Mouse (Mus musculus) liver, embryonic 11.5 days (tissue): ENCODE results near the gene Asb18. TPM values are rescaled to one million over a fixed set of nuclear protein-coding genes. Genes with fewer than 3 reads are reported as not detected.

Experiments
- ATAC-seq: fragments of 200-750 bp; cut with Nextera tagmentation; replicated peaks from 2 replicates; pipeline ENCODE4 v1.8.0; 2017; ENCODE audit warnings: moderate number of reproducible peaks, mild to moderate bottlenecking, moderate TSS enrichment, moderate library complexity; ENCODE audit not compliant: low FRiP score
- DNase-seq: peaks from one replicate; pipeline ENCODE4 v3.0.0-alpha.2; 2017; ENCODE audit warnings: low spot score
- H3K27ac ChIP-seq: fragments of 300-500 bp; sonication (generic); 2 replicates; pipeline ENCODE4 v1.5.1; 2014; ENCODE audit warnings: mild to moderate bottlenecking, low read depth, low read length, control low read depth
- H3K27me3 ChIP-seq: fragments of 300-500 bp; sonication (generic); replicated peaks from 2 replicates; pipeline ENCODE4 v1.6.1; 2014; ENCODE audit warnings: low read length, mixed read lengths; ENCODE audit not compliant: control insufficient read depth, insufficient read depth
- H3K36me3 ChIP-seq: fragments of 300-500 bp; sonication (generic); 2 replicates; pipeline ENCODE4 v1.6.1; 2014; ENCODE audit warnings: mild to moderate bottlenecking, low read length, moderate library complexity, mixed read lengths; ENCODE audit not compliant: control insufficient read depth, insufficient read depth
- H3K4me1 ChIP-seq: fragments of 300-500 bp; sonication (generic); replicated peaks from 2 replicates; pipeline ENCODE4 v1.6.1; 2014; ENCODE audit warnings: low read length, mixed read lengths; ENCODE audit not compliant: control insufficient read depth, insufficient read depth
- H3K4me2 ChIP-seq: fragments of 300-500 bp; sonication (generic); 2 replicates; pipeline ENCODE4 v1.6.1; 2014; ENCODE audit warnings: mild to moderate bottlenecking, control low read depth, moderate library complexity
- H3K4me3 ChIP-seq: fragments of 300-500 bp; sonication (generic); 2 replicates; pipeline ENCODE4 v1.5.1; 2014; ENCODE audit warnings: low read depth, low read length, control low read depth
- H3K9ac ChIP-seq: fragments of 300-500 bp; sonication (generic); 2 replicates; pipeline ENCODE4 v1.6.1; 2014; ENCODE audit warnings: low read depth, low read length, control low read depth
- H3K9me3 ChIP-seq: fragments of 300-500 bp; sonication (generic); 2 replicates; pipeline ENCODE4 v1.6.1; 2016; ENCODE audit warnings: low read length, inconsistent platforms, mixed read lengths; ENCODE audit not compliant: control insufficient read depth
- WGBS: fragments of 180-500 bp; shearing (Covaris S2); extraction: QIAGEN DNeasy Blood & Tissue Kit; methylation state at CpG from one replicate; pipeline ENCODE4 v1.1.7; 2014; 5-methylcytosine and 5-hydroxymethylcytosine counted together
- polyA plus RNA-seq: library from polyadenylated mRNA; unstranded; fragments of >200 nt; fragmentation: Nextera tagmentation; extraction: Ambion mirVana; gene quantifications from 2 replicates; pipeline ENCODE4 v1.2.1, GENCODE M21; 2014

Asb18 gene
- polyA plus RNA-seq, 1 experiment from 2014 or later: not detected

DNA sequence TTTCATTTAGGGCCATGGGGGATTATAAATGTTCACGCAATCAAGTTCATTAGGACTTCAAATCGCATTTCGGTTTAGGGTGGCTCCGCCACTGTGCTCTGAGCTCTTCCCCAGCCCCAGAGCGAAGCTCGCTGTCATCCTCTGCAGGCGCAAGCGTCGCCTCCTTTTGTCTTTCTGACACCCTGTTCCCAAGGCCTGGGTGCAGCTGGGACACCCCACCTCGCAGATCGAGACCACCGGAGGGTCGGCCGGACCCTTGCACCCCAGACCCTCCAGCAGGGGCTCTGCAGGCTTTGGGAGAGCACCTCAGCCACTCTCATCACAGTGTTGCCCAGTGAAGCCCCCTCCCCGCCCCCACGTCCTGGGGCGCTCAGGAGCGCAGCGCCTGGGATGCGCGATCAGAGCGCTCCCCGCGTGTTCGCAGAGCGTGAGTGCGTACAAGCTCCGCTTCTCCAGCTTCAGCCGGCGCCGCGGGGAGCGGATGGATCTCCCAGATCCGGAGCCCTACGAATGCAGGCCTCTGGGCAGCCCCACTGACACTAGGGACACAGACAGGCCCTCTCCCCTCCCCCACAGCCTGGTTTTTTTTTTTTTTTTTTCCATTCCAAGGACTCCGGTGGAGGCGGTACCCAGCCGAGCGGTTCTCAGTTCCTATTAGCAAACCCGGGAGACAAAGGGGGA, 72.6 kb downstream of the Asb18 start:
- Histone ChIP-seq H3K9ac (no peak overlapping the region; the same call in 1 of the 2 replicates), H3K4me1 (no peaks in the 10 kb centered on the region; the same call in none of the 2 replicates), H3K9me3 (no peaks in the 10 kb centered on the region), H3K27ac (no peak overlapping the region), H3K36me3 (no peaks in the 10 kb centered on the region), H3K27me3 (peaks cover 80% of the 10 kb centered on the region), H3K4me3 (peak overlapping the region; percentile 33), H3K4me2 (peak overlapping the region; percentile 64)
- under 1% methylated on average over 40 of the region's 40 CpGs for WGBS
- ATAC-seq: no peak
- no peak for DNase-seq

DNA sequence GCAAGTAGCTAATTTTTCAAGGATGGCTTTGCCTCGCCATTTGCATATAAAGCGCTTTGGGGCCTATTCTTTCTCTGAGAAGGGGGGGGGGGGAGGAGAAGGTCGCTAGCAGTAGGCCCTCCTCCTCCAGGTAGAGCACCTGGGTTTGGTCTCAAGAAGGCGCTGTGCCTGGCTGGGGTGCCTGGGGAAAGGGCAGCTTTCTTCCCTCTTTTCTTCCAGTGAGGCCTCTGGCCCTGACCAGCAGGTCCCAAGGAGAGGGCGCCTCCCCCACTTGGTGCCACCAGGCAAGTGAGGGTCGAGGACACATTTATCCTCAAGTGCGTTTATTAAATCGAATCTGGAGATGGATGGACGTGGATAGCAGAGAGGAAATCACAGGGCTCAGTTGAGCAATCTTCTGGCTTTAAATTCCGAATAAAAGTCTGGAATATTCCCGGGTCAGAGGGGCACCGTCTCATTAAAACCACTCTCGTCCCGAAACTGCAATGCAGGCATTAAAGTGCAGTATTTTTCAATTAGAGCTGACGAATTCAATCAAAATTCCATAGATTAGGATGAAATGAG, 73.4 kb downstream of the Asb18 start:
- H3K9ac ChIP-seq: no peak overlapping the region
- H3K27me3 ChIP-seq: peaks cover 86% of the 10 kb centered on the region
- H3K4me3 ChIP-seq: no peak overlapping the region
- H3K4me2 ChIP-seq: no peak overlapping the region; the same call in 1 of the 2 replicates
- ATAC-seq (no peak), DNase-seq (no peak)
- H3K4me1 ChIP-seq: no peaks in the 10 kb centered on the region; the same call in none of the 2 replicates
- no peak overlapping the region for H3K27ac ChIP-seq
- no peaks in the 10 kb centered on the region for H3K36me3 ChIP-seq
- H3K9me3 ChIP-seq: no peaks in the 10 kb centered on the region
- WGBS: 20% methylated on average over 15 of the region's 15 CpGs

- Histone ChIP-seq H3K4me1 (no peaks in the 10 kb centered on the region; the same call in none of the 2 replicates), H3K36me3 (no peaks in the 10 kb centered on the region), H3K27me3 (peaks cover 91% of the 10 kb centered on the region), H3K9me3 (no peaks in the 10 kb centered on the region), H3K4me3 (peak overlapping the region; percentile 27), H3K27ac (no peak overlapping the region), H3K4me2 (peak overlapping the region; percentile 52), H3K9ac (no peak overlapping the region)
- 5% methylated on average over 34 of the region's 34 CpGs for WGBS
- DNase-seq: peak; percentile 90
- ATAC-seq: peak; percentile 72
These were observed 74.3 kb downstream of the Asb18 start for GRCm38 (mm10) chr1:89939981-89940726.

DNA sequence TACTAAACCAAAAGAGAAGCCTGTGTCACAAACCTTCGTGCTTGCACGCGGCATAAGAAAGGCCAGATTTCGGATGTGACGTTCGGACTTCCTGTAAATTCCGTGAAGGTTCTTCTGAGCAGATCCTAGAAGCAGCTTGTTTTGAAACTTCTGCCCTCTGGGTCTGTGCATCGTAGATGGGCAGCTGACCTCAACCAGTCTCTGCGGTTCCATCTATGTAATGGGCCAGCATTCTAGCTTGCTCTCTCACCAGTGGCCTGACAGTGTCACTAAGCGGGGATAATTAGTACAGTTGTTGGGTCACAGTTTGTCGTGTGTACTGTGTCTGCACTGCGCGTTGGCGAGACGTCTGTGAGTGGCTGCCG, 74.9 kb downstream of the Asb18 start:
- Histone ChIP-seq H3K4me1 (no peaks in the 10 kb centered on the region; the same call in none of the 2 replicates), H3K9ac (no peak overlapping the region), H3K4me2 (peak overlapping the region; percentile 13; the same call in 1 of the 2 replicates), H3K27ac (no peak overlapping the region), H3K4me3 (no peak overlapping the region), H3K27me3 (peaks cover 93% of the 10 kb centered on the region), H3K9me3 (no peaks in the 10 kb centered on the region), H3K36me3 (no peaks in the 10 kb centered on the region)
- WGBS: 27% methylated on average over 16 of the region's 16 CpGs
- DNase-seq (no peak), ATAC-seq (no peak)

- ATAC-seq (no peak), DNase-seq (no peak)
- Histone ChIP-seq H3K4me3 (no peak overlapping the region), H3K9me3 (no peaks in the 10 kb centered on the region), H3K4me1 (no peaks in the 10 kb centered on the region; the same call in none of the 2 replicates), H3K27me3 (peaks cover 93% of the 10 kb centered on the region), H3K36me3 (no peaks in the 10 kb centered on the region), H3K4me2 (no peak overlapping the region), H3K9ac (no peak overlapping the region), H3K27ac (no peak overlapping the region)
- WGBS: 20% methylated on average over 16 of the region's 16 CpGs
These were observed 75.4 kb downstream of the Asb18 start for GRCm38 (mm10) chr1:89938884-89939595.

DNA sequence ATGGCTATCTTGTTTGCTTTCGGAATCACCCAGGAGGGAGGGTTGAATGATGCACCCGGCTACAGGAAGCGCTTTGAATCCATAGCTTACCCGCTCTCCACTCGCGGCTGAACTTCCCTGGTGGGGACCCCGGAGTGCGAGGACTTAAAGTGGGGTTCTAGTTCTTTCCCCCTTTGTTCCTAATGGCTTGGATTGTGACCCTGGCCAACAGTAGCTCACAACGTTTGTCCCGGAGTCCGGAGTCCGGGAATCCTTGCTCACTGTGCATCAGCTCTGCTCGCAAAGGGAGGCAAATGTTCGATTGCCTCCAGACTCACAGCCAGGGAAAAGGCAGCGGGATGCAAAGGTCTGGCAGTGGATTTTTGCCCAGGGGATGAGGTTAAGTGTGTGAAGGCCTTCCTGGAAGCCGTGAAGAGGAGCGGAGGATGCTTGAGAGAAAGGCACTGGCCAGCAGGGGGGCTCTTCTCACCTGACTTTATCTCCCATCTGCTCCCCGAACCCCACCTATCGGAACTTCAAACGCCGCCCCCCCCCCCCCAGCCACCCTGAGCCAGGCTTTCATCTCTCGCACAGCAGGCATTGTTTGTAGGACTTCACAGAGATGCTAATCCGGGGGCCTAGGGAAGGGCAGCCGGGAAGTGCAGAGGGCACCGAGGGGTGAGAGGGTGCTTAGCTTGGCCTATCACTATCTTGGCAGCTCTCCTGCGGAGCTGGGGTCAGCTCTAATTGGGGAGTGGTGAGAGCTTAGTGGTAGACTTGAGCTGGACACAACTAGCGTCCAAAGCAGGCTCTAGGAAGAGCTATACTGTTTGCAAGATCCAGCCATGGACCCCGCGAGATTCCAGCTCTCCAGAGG, 78.7 kb downstream of the Asb18 start:
- H3K36me3 ChIP-seq: no peaks in the 10 kb centered on the region
- DNase-seq (no peak), ATAC-seq (no peak)
- WGBS: 5% methylated on average over 28 of the region's 29 CpGs
- peaks cover 7% of the 10 kb centered on the region for H3K4me1 ChIP-seq
- no peak overlapping the region for H3K4me2 ChIP-seq
- H3K9ac ChIP-seq: no peak overlapping the region
- H3K4me3 ChIP-seq: no peak overlapping the region
- H3K27me3 ChIP-seq: peaks cover 96% of the 10 kb centered on the region
- no peaks in the 10 kb centered on the region for H3K9me3 ChIP-seq
- H3K27ac ChIP-seq: no peak overlapping the region

- DNase-seq: no peak
- Histone ChIP-seq H3K9ac (no peak overlapping the region), H3K4me1 (peaks cover 8% of the 10 kb centered on the region), H3K36me3 (no peaks in the 10 kb centered on the region), H3K27ac (no peak overlapping the region), H3K9me3 (no peaks in the 10 kb centered on the region), H3K4me2 (no peak overlapping the region), H3K27me3 (peaks cover 97% of the 10 kb centered on the region), H3K4me3 (no peak overlapping the region)
- WGBS: 21% methylated on average over 19 of the region's 19 CpGs
- no peak for ATAC-seq
These were observed 79.9 kb downstream of the Asb18 start for GRCm38 (mm10) chr1:89934316-89935260.
